Mouse (Mus musculus) cerebellum, adult 11 months (tissue): Measurements from ENCODE around the gene Rftn2.
"Not testable (repeated sequence)": the region's sequence is repeated elsewhere in the genome, so short reads cannot be mapped to it uniquely, and the experiment has no call there.

Source experiments
- DNase-seq: peaks from one replicate; pipeline ENCODE4 v3.0.0; 2022

Gene Rftn2

GRCm38 (mm10) chr1:55171361-55172325 lies 54.9 kb downstream of the Rftn2 start:
- DNase-seq: no peak

- DNase-seq: no peak
Observed at GRCm38 (mm10) chr1:55168591-55168990, 58.0 kb downstream of the Rftn2 start.

DNA sequence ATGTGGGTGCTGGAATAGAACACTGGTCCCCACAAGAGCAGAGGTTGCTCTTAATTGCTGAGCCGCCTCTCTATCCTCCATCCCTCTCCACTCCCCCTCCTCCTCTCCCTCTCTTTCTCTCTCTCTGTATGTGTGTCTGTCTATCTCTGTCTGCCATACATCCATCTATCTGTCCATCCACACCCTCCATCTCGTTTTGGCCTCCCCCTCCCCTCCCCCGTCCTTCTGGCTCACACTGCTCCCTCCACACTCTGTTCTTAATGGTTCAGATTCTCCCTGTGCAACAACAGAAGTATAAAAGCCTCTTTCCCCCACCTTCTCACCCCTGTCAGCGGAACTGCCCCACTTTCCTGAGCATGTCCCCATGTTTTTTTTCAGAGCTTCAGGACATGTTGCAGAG lies 59.0 kb downstream of the Rftn2 start:
- DNase-seq: no peak

DNA sequence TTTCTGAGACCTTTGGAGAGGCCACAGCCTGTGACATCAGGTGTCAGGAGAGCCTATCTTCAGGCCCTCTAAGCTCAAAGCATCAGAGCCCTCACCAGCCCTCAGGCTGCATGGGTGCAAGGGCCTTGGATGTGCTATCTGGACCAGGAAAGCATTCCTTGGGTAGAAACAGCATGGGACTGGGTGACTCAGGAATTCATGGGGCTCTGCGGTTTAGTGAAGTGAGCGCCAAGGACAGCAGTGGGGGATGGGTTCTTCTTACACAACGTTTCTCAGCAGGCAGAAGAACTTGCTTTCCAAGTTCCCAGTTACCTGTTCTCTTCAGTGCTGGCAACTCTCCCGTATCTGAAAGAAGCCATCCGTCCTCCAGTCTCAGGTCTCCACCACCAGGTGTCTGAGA lies 62.6 kb downstream of the Rftn2 start:
- no peak for DNase-seq

GRCm38 (mm10) chr1:55162781-55163180 lies 63.8 kb downstream of the Rftn2 start:
- DNase-seq: no peak

- DNase-seq: no peak
Observed at GRCm38 (mm10) chr1:55161895-55162294, 64.7 kb downstream of the Rftn2 start.

DNA sequence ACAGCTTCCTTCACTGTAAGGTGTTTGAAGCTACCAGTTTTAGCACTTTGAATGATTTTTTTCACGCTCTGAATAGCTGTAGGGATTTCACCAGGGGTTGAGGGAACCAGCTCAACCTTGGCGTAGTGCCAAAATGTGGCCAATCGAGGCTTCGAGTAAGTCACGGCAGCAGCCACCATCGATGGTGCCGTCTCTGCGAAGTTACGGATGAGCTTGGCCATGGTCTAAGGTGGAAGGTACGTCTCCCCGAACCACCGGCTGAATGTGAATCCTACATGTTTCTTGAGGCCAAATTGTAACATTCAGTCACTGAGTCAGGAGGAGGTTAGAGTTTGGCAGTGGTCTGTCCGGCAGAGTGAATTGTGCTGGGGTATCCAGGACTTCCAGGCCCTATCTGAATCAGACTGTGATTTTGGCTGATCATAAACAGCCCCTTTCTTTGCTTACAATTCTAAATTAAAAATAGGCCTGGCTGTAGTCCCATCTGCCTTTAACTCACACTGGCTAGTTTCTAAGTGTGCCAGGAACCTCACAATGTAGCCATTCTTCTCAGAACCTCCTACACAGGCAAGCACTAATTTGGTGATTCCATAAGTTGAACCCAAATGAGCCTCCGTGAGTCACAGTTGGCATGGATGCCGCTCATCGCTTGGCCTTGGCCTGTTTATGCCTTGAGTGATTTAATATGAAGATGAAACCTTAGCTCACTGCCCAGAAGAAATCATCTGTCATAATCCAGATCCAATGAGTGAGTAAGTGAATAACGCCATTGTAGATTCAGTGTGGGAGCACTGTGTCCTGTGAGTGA lies 65.5 kb downstream of the Rftn2 start:
- DNase-seq: peak; percentile 15

GRCm38 (mm10) chr1:55160218-55160617 lies 66.4 kb downstream of the Rftn2 start:
- no peak for DNase-seq

DNA sequence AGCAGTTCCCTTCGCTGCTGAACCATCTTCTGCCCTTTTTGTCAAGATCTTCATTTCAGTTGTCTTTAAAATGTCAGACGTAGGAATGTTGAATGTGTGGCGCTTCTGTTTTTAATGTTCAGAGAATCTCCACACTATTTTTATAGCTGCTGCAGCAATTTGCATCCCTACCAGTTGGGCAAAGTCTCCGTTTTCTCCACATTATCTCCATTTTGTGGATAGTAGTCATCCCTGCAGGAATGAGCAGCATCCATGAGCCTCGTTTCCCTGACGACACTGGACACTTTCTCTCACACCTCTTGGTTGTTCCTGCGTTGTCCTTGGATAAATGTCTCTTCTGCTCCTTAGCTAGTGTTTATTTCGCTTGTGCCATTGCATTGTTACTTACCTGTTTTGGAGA lies 67.8 kb downstream of the Rftn2 start:
- DNase-seq: no peak

GRCm38 (mm10) chr1:55158211-55158610 lies 68.4 kb downstream of the Rftn2 start:
- no peak for DNase-seq

GRCm38 (mm10) chr1:55157329-55157728 lies 69.3 kb downstream of the Rftn2 start:
- DNase-seq: no peak

- DNase-seq: peak; percentile 31
Observed at GRCm38 (mm10) chr1:55145556-55145955, 81.0 kb downstream of the Rftn2 start.

- no peak for DNase-seq
Observed at GRCm38 (mm10) chr1:55144338-55144737, 82.2 kb downstream of the Rftn2 start.

DNA sequence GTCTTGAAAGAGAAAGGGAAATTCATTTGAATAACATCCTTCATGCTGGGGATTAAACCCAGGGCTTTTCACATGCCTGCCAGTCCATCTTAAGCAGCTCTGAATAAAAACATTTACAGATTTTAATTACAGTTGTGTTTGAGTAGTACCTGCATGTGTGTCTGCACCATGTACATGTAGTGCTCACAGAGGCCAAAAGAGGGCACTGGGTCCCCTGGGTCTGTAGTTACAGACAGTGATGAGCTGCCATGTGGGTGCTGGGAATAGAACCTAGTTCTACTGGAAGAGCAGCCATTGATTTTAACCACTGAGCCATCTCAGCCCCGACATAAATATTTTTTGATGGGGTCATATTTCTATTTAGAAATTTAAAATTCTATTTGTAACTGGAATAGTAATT lies 90.7 kb downstream of the Rftn2 start:
- DNase-seq: no peak

- no peak for DNase-seq
Observed at GRCm38 (mm10) chr1:55134301-55134700, 92.3 kb downstream of the Rftn2 start.

DNA sequence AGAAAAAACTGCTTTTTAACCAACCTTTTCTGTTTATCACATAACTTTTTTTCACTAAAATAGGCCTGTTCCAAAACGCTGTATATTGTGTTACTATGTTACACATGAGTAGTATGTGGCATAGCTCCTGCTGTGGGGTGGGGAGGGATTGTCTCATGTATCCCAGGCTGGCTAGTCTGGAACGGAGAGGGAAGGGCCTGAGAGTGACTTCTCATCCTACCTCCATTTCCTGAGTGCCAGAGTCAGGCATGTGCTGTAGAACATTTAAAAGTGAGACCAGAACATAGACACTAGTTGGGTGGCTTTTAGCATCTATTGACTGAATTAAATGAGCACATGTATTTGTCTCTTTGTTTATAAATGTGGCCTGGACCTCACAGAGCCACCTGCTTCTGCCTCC lies 93.4 kb downstream of the Rftn2 start:
- DNase-seq: no peak

GRCm38 (mm10) chr1:55132308-55132707 lies 94.3 kb downstream of the Rftn2 start:
- no peak for DNase-seq

GRCm38 (mm10) chr1:55131424-55132014 lies 95.1 kb downstream of the Rftn2 start:
- no peak for DNase-seq

DNA sequence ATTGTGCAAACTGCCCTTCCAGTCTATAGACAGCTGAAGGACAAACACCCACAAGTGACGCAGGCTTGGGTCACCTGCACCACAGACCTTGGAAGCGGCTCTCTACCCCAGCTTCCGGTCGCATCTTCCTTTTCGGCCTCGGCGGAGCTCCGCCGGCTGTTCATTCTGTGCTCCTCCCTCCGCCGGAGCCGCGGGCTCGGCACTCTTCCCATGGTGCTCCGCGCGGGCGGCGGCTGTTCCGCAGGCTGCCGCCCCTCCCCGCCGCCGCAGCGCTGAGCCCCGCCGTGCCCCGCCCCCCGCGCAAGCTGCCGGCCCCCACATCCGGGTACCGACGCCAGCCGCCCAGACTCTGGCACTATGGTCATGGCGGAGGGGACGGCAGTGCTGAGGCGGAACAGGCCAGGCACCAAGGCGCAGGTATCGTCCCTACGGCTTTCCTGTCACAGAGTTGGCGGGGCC lies 95.6 kb downstream of the Rftn2 start, which contains the start of gene Mob4:
Gene Mob4, plus strand, starts transcription at position 289 of the 459 bp plus-strand sequence.
- peak; percentile 93 for DNase-seq

- DNase-seq: no peak
Observed at GRCm38 (mm10) chr1:55130190-55130916, 96.2 kb downstream of the Rftn2 start.

DNA sequence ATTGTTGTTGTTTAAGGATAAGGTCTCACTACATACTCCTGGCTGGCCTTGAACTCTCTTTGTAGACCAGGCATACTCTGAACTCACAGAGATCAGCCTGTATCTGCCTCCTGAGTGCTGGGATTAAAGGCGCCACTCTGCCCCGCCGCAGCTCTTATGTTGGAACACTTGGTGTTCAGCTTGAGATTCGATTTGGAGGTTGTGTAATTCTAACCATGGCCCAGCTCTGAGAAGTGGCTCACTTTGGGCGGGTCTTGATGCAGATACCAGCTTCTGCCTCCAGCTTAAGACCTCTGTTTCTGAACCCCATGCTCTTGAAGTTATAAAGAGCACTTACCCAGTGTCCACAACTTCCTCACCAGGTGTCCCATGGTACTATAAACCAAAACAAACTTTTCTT lies 96.9 kb downstream of the Rftn2 start:
- DNase-seq: no peak

- DNase-seq: not testable (repeated sequence)
Observed at GRCm38 (mm10) chr1:55124136-55124535, 102.4 kb downstream of the Rftn2 start.

DNA sequence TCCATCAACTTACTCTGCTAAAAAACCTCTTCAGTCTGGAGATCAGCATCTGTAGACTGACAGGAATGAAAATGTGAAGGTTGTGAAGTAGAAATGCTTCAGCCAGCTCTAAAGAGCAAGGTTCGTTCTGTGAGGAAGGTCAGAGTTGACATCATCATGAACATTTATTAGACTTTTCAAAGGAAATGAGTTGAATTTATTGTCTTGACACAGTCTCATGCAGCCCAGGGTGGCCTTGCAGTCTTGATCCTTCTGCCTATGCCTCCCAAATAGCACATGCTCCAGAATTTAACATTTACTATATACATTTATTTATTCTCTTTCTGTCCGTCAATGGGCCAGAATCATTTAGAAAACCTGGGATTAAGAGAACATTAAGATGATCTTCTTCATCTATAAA lies 103.0 kb downstream of the Rftn2 start:
- no peak for DNase-seq
